Mouse (Mus musculus): ENCODE results near the gene Ltf.

DNA sequence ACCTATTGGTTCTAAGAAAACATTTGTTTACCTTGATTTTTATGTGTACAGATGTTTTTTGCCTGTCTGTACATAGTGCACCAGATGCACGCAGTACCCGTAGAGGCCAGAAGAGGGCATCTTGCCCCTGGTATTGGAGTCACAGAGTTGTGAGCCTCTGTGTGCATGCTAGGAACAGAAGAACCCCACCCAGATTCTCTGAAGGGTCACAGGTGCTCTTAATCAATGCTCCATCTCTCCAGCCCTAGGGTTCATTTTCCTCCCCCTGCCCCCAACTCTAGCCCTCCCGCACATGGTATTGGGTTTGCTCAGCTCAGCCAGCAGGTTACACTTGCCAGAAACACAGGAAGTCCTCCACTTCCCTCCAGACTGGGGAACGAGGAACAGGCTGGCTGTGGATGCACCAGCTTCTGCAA, 51.5 kb downstream of the Ltf start:
- TF ChIP-seq POLR2A (IDR thresholded peaks at IDR 0.05; ENCODE audit: borderline replicate concordance, low read depth, low read length), result no peak
- TF ChIP-seq CTCF (IDR thresholded peaks at IDR 0.05; ENCODE audit: low read depth, low read length), result peak; percentile 97
